Mouse (Mus musculus) embryonic fibroblast, embryonic 13.5 days (primary cell): ENCODE measurements at regions not wholly inside any gene's neighbourhood (a gene's known extent, or its start where the extent isn't known, plus 50 kb on each side); places are given as distances from the start of the nearest gene placed in this dataset.

Experiments
- CTCF ChIP-seq: IDR thresholded peaks from 2 replicates; pipeline ENCODE4 v1.5.1; 2011; ENCODE audit warnings: mild to moderate bottlenecking, control low read depth, low read length, moderate library complexity, borderline replicate concordance; ENCODE audit not compliant: insufficient read depth
- POLR2A ChIP-seq: IDR thresholded peaks from 2 replicates; pipeline ENCODE4 v1.6.1; 2011; ENCODE audit warnings: low read depth, mild to moderate bottlenecking, control low read depth, low read length, moderate library complexity

DNA sequence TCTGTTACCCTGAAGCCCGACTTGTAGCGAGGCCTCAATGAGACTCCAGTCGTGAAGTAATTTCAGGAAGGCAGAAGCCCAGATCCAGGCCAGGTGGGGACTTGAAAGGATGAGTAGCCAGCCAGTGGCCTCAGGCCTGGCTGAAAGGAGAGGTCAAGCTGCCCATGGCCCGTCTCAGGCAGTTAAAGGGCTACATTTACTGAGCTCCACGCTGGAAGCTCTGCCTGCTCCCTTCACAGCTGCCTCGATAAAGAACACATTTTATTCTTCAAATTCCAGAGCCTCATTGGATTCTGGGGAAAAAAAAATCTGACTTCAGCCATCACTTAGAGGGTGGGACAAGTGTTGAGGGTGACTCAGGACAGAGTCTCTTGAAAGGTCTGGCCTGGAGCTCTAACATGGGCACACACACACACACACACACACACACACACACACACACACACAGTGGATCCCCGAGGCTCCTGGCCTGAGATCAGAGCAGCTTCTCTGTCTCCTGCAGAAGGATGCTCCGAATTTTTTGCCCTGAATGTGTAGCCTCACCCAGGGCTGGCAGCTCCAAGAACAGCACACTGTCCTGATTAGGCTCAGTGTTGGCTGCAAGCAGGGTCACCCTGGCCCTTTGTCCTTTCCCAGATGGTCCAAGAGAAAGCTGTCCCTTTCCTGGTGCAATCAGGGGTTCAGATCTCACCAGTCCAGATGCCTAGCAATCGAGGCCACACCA lies 53.0 kb downstream of the Gadd45g start:
- TF ChIP-seq CTCF (no peak), POLR2A (no peak)
